Mouse (Mus musculus) neural tube, embryonic 11.5 days (tissue): Measurements from ENCODE around the gene Usp39. TPM values are rescaled to one million over a fixed set of nuclear protein-coding genes. Genes with fewer than 3 reads are reported as not detected.

Experiments
- ATAC-seq: fragments of 200-750 bp; cut with Nextera tagmentation; 2 replicates; pipeline ENCODE4 v1.8.0; 2017; ENCODE audit warnings: moderate number of reproducible peaks, mild to moderate bottlenecking, moderate TSS enrichment, moderate library complexity; ENCODE audit not compliant: insufficient read depth, low FRiP score, low TSS enrichment
- DNase-seq: peaks from one replicate; pipeline ENCODE4 v3.0.0-alpha.2; 2015; ENCODE audit warnings: low spot score
- H3K27ac ChIP-seq: fragments of 300-500 bp; sonication (generic); 2 replicates; pipeline ENCODE4 v1.5.1; 2014; ENCODE audit warnings: low read depth, mild to moderate bottlenecking, low read length
- H3K27me3 ChIP-seq: fragments of 300-500 bp; sonication (generic); 2 replicates; pipeline ENCODE4 v1.6.1; 2014; ENCODE audit warnings: mild to moderate bottlenecking, low read length, mixed read lengths; ENCODE audit not compliant: control insufficient read depth, insufficient read depth
- H3K36me3 ChIP-seq: fragments of 300-500 bp; sonication (generic); 2 replicates; pipeline ENCODE4 v1.6.1; 2014; ENCODE audit warnings: mild to moderate bottlenecking, low read length, moderate library complexity, mixed read lengths; ENCODE audit not compliant: control insufficient read depth, insufficient read depth
- H3K4me1 ChIP-seq: fragments of 300-500 bp; sonication (generic); 2 replicates; pipeline ENCODE4 v1.6.1; 2014; ENCODE audit warnings: low read length, mixed read lengths; ENCODE audit not compliant: control insufficient read depth, insufficient read depth
- H3K4me2 ChIP-seq: fragments of 300-500 bp; sonication (generic); 2 replicates; pipeline ENCODE4 v1.6.1; 2014; ENCODE audit warnings: low read depth, mild to moderate bottlenecking, moderate library complexity
- H3K4me3 ChIP-seq: fragments of 300-500 bp; sonication (generic); 2 replicates; pipeline ENCODE4 v1.5.1; 2014; ENCODE audit warnings: low read depth, low read length
- H3K9ac ChIP-seq: fragments of 300-500 bp; sonication (generic); 2 replicates; pipeline ENCODE4 v1.6.1; 2014; ENCODE audit warnings: mild to moderate bottlenecking, low read length
- H3K9me3 ChIP-seq: fragments of 300-500 bp; sonication (generic); 2 replicates; pipeline ENCODE4 v1.6.1; 2016; ENCODE audit warnings: low read length; ENCODE audit not compliant: control insufficient read depth
- WGBS: fragments of 180-500 bp; shearing (Covaris S2); extraction: QIAGEN DNeasy Blood & Tissue Kit; methylation state at CpG from one replicate; pipeline ENCODE4 v1.1.7; 2014; 5-methylcytosine and 5-hydroxymethylcytosine counted together
- polyA plus RNA-seq: library from polyadenylated mRNA; unstranded; fragments of >200 nt; fragmentation: Nextera tagmentation; extraction: Ambion mirVana; gene quantifications from 2 replicates; pipeline ENCODE4 v1.2.1, GENCODE M21; 2014

Gene Usp39
- polyA plus RNA-seq, 1 experiment from 2014 or later, result 95.7 TPM

- H3K4me2 ChIP-seq, result no peak overlapping the region
- H3K9me3 ChIP-seq, result no peaks in the 10 kb centered on the region
- ATAC-seq, result no peak
- H3K4me3 ChIP-seq, result no peak overlapping the region
- no peaks in the 10 kb centered on the region for H3K27me3 ChIP-seq
- no peak overlapping the region for H3K27ac ChIP-seq
- H3K4me1 ChIP-seq, result no peaks in the 10 kb centered on the region
- DNase-seq, result no peak
- 94% methylated on average over 5 of the region's 5 CpGs for WGBS
- no peak overlapping the region for H3K9ac ChIP-seq
- H3K36me3 ChIP-seq, result peaks cover 20% of the 10 kb centered on the region
Observed at GRCm38 (mm10) chr6:72329019-72329418, 16.0 kb downstream of the Usp39 start.

- ATAC-seq (no peak), DNase-seq (no peak)
- no peak overlapping the region for H3K9ac ChIP-seq
- H3K9me3 ChIP-seq, result no peaks in the 10 kb centered on the region
- H3K36me3 ChIP-seq, result peaks cover 24% of the 10 kb centered on the region
- WGBS, result 84% methylated on average over 6 of the region's 6 CpGs
- H3K4me1 ChIP-seq, result no peaks in the 10 kb centered on the region
- H3K4me2 ChIP-seq, result no peak overlapping the region
- no peak overlapping the region for H3K27ac ChIP-seq
- no peaks in the 10 kb centered on the region for H3K27me3 ChIP-seq
- H3K4me3 ChIP-seq, result no peak overlapping the region
Observed at GRCm38 (mm10) chr6:72326274-72326673, 18.7 kb downstream of the Usp39 start.

- Histone ChIP-seq H3K4me2 (no peak overlapping the region), H3K4me1 (no peaks in the 10 kb centered on the region), H3K4me3 (no peak overlapping the region), H3K9me3 (no peaks in the 10 kb centered on the region), H3K9ac (no peak overlapping the region), H3K27ac (no peak overlapping the region), H3K27me3 (no peaks in the 10 kb centered on the region), H3K36me3 (peaks cover 25% of the 10 kb centered on the region)
- 91% methylated on average over 6 of the region's 6 CpGs for WGBS
- DNase-seq (no peak), ATAC-seq (no peak)
Observed at GRCm38 (mm10) chr6:72323786-72324508, 21.0 kb downstream of the Usp39 start.

- Histone ChIP-seq H3K27ac (no peak overlapping the region), H3K4me1 (no peaks in the 10 kb centered on the region), H3K36me3 (peaks cover 24% of the 10 kb centered on the region), H3K4me3 (no peak overlapping the region), H3K4me2 (no peak overlapping the region), H3K9ac (no peak overlapping the region), H3K27me3 (no peaks in the 10 kb centered on the region), H3K9me3 (no peaks in the 10 kb centered on the region)
- 90% methylated on average over 3 of the region's 3 CpGs for WGBS
- ATAC-seq (no peak), DNase-seq (no peak)
Observed at GRCm38 (mm10) chr6:72322936-72323335, 22.0 kb downstream of the Usp39 start.

- Histone ChIP-seq H3K4me3 (no peak overlapping the region), H3K27ac (no peak overlapping the region), H3K9me3 (no peaks in the 10 kb centered on the region), H3K4me2 (no peak overlapping the region), H3K36me3 (peaks cover 20% of the 10 kb centered on the region), H3K9ac (no peak overlapping the region), H3K27me3 (no peaks in the 10 kb centered on the region), H3K4me1 (no peaks in the 10 kb centered on the region)
- ATAC-seq (no peak), DNase-seq (peak; percentile 40)
- WGBS, result 89% methylated on average over 11 of the region's 11 CpGs
Observed at GRCm38 (mm10) chr6:72319019-72319418, 26.0 kb downstream of the Usp39 start.

GRCm38 (mm10) chr6:72318440-72318839 lies 26.5 kb downstream of the Usp39 start:
- H3K9ac ChIP-seq, result no peak overlapping the region
- no peak overlapping the region for H3K27ac ChIP-seq
- peaks cover 20% of the 10 kb centered on the region for H3K36me3 ChIP-seq

GRCm38 (mm10) chr6:72316044-72316443 lies 28.9 kb downstream of the Usp39 start:
- H3K9me3 ChIP-seq, result no peaks in the 10 kb centered on the region

More at GRCm38 (mm10) chr6:72318440-72318839, 26.5 kb downstream of the Usp39 start:
- DNase-seq (no peak), ATAC-seq (no peak)
- Histone ChIP-seq H3K27me3 (no peaks in the 10 kb centered on the region), H3K9me3 (no peaks in the 10 kb centered on the region), H3K4me1 (no peaks in the 10 kb centered on the region), H3K4me3 (no peak overlapping the region), H3K4me2 (no peak overlapping the region)
- 88% methylated on average over 5 of the region's 5 CpGs for WGBS

GRCm38 (mm10) chr6:72315384-72315783 lies 29.6 kb downstream of the Usp39 start:
- ATAC-seq (no peak), DNase-seq (no peak)
- Histone ChIP-seq H3K4me2 (no peak overlapping the region), H3K9me3 (no peaks in the 10 kb centered on the region), H3K27ac (no peak overlapping the region), H3K9ac (no peak overlapping the region), H3K4me1 (no peaks in the 10 kb centered on the region), H3K27me3 (no peaks in the 10 kb centered on the region), H3K36me3 (peaks cover 8% of the 10 kb centered on the region), H3K4me3 (no peak overlapping the region)
- WGBS, result 88% methylated on average over 2 of the region's 2 CpGs

More at GRCm38 (mm10) chr6:72316044-72316443, 28.9 kb downstream of the Usp39 start:
- Histone ChIP-seq H3K36me3 (peaks cover 11% of the 10 kb centered on the region), H3K9ac (no peak overlapping the region), H3K4me3 (no peak overlapping the region), H3K27me3 (no peaks in the 10 kb centered on the region), H3K4me2 (no peak overlapping the region), H3K4me1 (no peaks in the 10 kb centered on the region), H3K27ac (no peak overlapping the region)
- no peak for DNase-seq
- WGBS, result 88% methylated on average over 1 of the region's 1 CpGs
- no peak for ATAC-seq

- DNase-seq (no peak), ATAC-seq (no peak)
- Histone ChIP-seq H3K9me3 (no peaks in the 10 kb centered on the region), H3K9ac (no peak overlapping the region), H3K4me1 (no peaks in the 10 kb centered on the region), H3K36me3 (peaks cover 8% of the 10 kb centered on the region), H3K27me3 (no peaks in the 10 kb centered on the region), H3K27ac (no peak overlapping the region), H3K4me2 (no peak overlapping the region), H3K4me3 (no peak overlapping the region)
- 87% methylated on average over 11 of the region's 11 CpGs for WGBS
Observed at GRCm38 (mm10) chr6:72313124-72313867, 31.7 kb downstream of the Usp39 start.
